Mouse (Mus musculus) liver, embryonic 18 days (tissue): ENCODE data around the gene Bicdl2. TPM values are rescaled to one million over a fixed set of nuclear protein-coding genes. Genes with fewer than 3 reads are reported as not detected.

ENCODE experiments used
- polyA plus RNA-seq: library from polyadenylated mRNA; depleted of rRNA; stranded (reverse); fragments of >200 nt; gene quantifications from 2 replicates; pipeline ENCODE4 v1.2.3, GENCODE M21; 2012; rRNA removed

Bicdl2 gene
- 0.07 and 0.11 TPM in 2 replicates for polyA plus RNA-seq

GRCm38 (mm10) chr17:23660117-23660875 is at the start of gene Bicdl2:
Gene Bicdl2 (plus strand): TSS chr17:23660506.

GRCm38 (mm10) chr17:23644613-23645495 is 15.5 kb upstream of the Bicdl2 start, which contains the start of gene Mmp25:
Gene Mmp25 (minus strand): TSS chr17:23645277.

GRCm38 (mm10) chr17:23673424-23674073 is 13.2 kb downstream of the Bicdl2 start, which contains the start of the genes Hcfc1r1 and Thoc6:
Gene Hcfc1r1 (plus strand): TSS chr17:23673596.
Gene Thoc6 (minus strand): TSS chr17:23673882.

GRCm38 (mm10) chr17:23677236-23677679 is 17.0 kb downstream of the Bicdl2 start, which contains the start of gene Tnfrsf12a:
Gene Tnfrsf12a (minus strand): TSS chr17:23677468.

GRCm38 (mm10) chr17:23679127-23679835 is 19.0 kb downstream of the Bicdl2 start, which contains the start of gene Cldn6:
Gene Cldn6 (plus strand): TSS chr17:23679249.

GRCm38 (mm10) chr17:23683856-23684672 is 23.8 kb downstream of the Bicdl2 start, which contains the start of gene Cldn9:
Gene Cldn9 (minus strand): TSS chr17:23684026.

Other genes with a start within 250 kb of the Bicdl2 start
- not detected in 2 replicates for gene Vmn2r117, start 180.8 kb upstream of the Bicdl2 start, polyA plus RNA-seq
- gene Zfp213, start 96.3 kb upstream of the Bicdl2 start, polyA plus RNA-seq, result 3.4 and 3.7 TPM in 2 replicates
- gene Zfp13, start 61.0 kb upstream of the Bicdl2 start, polyA plus RNA-seq, result 2.8 and 3.6 TPM in 2 replicates
- 0.02 TPM in 1 of 2 replicates, not detected in the other for gene Zscan10, start 59.6 kb upstream of the Bicdl2 start, polyA plus RNA-seq
- 1.1 and 1.3 TPM in 2 replicates for gene Mmp25, start 15.2 kb upstream of the Bicdl2 start, polyA plus RNA-seq
- gene Hcfc1r1, start 13.1 kb downstream of the Bicdl2 start, polyA plus RNA-seq, result 15.2 and 19.3 TPM in 2 replicates
- gene Thoc6, start 13.4 kb downstream of the Bicdl2 start, polyA plus RNA-seq, result 12.8 and 12.9 TPM in 2 replicates
- gene Tnfrsf12a, start 17.0 kb downstream of the Bicdl2 start, polyA plus RNA-seq, result 4.9 TPM in 2 replicates
- 2.8 and 3.0 TPM in 2 replicates for gene Cldn6, start 18.7 kb downstream of the Bicdl2 start, polyA plus RNA-seq
- 0.05 TPM in 2 replicates for gene Cldn9, start 23.5 kb downstream of the Bicdl2 start, polyA plus RNA-seq
- gene 1520401A03Rik, start 62.3 kb downstream of the Bicdl2 start, polyA plus RNA-seq, result 0.02 and 0.05 TPM in 2 replicates
- 15.3 and 19.6 TPM in 2 replicates for gene Pkmyt1, start 65.8 kb downstream of the Bicdl2 start, polyA plus RNA-seq
- 2.7 and 3.4 TPM in 2 replicates for gene Paqr4, start 80.4 kb downstream of the Bicdl2 start, polyA plus RNA-seq
- gene Kremen2, start 85.3 kb downstream of the Bicdl2 start, polyA plus RNA-seq, result not detected in 2 replicates
- gene Flywch1, start 111.1 kb downstream of the Bicdl2 start, polyA plus RNA-seq, result 5.5 and 5.8 TPM in 2 replicates
- 1.1 and 1.3 TPM in 2 replicates for gene Flywch2, start 125.6 kb downstream of the Bicdl2 start, polyA plus RNA-seq
- 98.2 and 129 TPM in 2 replicates for gene Srrm2, start 130.0 kb downstream of the Bicdl2 start, polyA plus RNA-seq
- gene Elob, start 168.6 kb downstream of the Bicdl2 start, polyA plus RNA-seq, result 283 and 284 TPM in 2 replicates
- not detected in 2 replicates for gene Prss33, start 175.6 kb downstream of the Bicdl2 start, polyA plus RNA-seq
- gene Prss32, start 183.3 kb downstream of the Bicdl2 start, polyA plus RNA-seq, result not detected in 2 replicates
- gene Prss41, start 183.7 kb downstream of the Bicdl2 start, polyA plus RNA-seq, result 0.14 and 0.19 TPM in 2 replicates
- gene Prss21, start 207.6 kb downstream of the Bicdl2 start, polyA plus RNA-seq, result not detected in 2 replicates
- gene Dcpp1, start 220.4 kb downstream of the Bicdl2 start, polyA plus RNA-seq, result not detected in 2 replicates
- not detected in 2 replicates for gene Dcpp2, start 220.4 kb downstream of the Bicdl2 start, polyA plus RNA-seq